Mouse (Mus musculus) hindbrain, embryonic 13.5 days (tissue): ENCODE measurements around the gene Kcnh6. TPM values are rescaled to one million over a fixed set of nuclear protein-coding genes. Genes with fewer than 3 reads are reported as not detected.
A peak's percentile ranks its signal among the peaks of the same experiment; 100 is the strongest.
"Not testable (repeated sequence)": the region's sequence is repeated elsewhere in the genome, so short reads cannot be mapped to it uniquely, and the experiment has no call there.

Experiments
- ATAC-seq: fragments of 200-750 bp; cut with Nextera tagmentation; 2 replicates; pipeline ENCODE4 v1.8.0; 2017; ENCODE audit warnings: moderate TSS enrichment; ENCODE audit not compliant: low FRiP score
- H3K27ac ChIP-seq: fragments of 300-500 bp; sonication (generic); 2 replicates; pipeline ENCODE4 v1.5.1; 2015; ENCODE audit warnings: inconsistent platforms, mild to moderate bottlenecking, moderate library complexity
- H3K27me3 ChIP-seq: fragments of 300-500 bp; sonication (generic); 2 replicates; pipeline ENCODE4 v1.6.1; 2015; ENCODE audit warnings: mild to moderate bottlenecking, inconsistent platforms
- H3K36me3 ChIP-seq: fragments of 300-500 bp; sonication (generic); 2 replicates; pipeline ENCODE4 v1.6.1; 2015; ENCODE audit warnings: mild to moderate bottlenecking, inconsistent platforms
- H3K4me1 ChIP-seq: fragments of 300-500 bp; sonication (generic); replicated peaks from 2 replicates; pipeline ENCODE4 v1.6.1; 2015; ENCODE audit warnings: inconsistent platforms
- H3K4me2 ChIP-seq: fragments of 300-500 bp; sonication (generic); 2 replicates; pipeline ENCODE4 v1.6.1; 2015; ENCODE audit warnings: inconsistent platforms, mild to moderate bottlenecking, moderate library complexity
- H3K4me3 ChIP-seq: fragments of 300-500 bp; sonication (generic); 2 replicates; pipeline ENCODE4 v1.5.1; 2015; ENCODE audit warnings: mild to moderate bottlenecking, inconsistent platforms
- H3K9ac ChIP-seq: fragments of 300-500 bp; sonication (generic); 2 replicates; pipeline ENCODE4 v1.6.1; 2015; ENCODE audit warnings: mild to moderate bottlenecking, inconsistent platforms
- H3K9me3 ChIP-seq: fragments of 300-500 bp; sonication (generic); 2 replicates; pipeline ENCODE4 v1.6.1; 2016; ENCODE audit warnings: inconsistent platforms
- WGBS: fragments of 180-500 bp; shearing (Covaris S2); methylation state at CpG from one replicate; pipeline ENCODE4 v1.1.7; 2015; 5-methylcytosine and 5-hydroxymethylcytosine counted together
- polyA plus RNA-seq: library from polyadenylated mRNA; unstranded; fragments of >200 nt; fragmentation: Nextera tagmentation; extraction: Ambion mirVana; gene quantifications from 2 replicates; pipeline ENCODE4 v1.2.1, GENCODE M21; 2015

The Kcnh6 gene
- polyA plus RNA-seq, 1 experiment from 2014 or later, result 2.3 TPM

DNA sequence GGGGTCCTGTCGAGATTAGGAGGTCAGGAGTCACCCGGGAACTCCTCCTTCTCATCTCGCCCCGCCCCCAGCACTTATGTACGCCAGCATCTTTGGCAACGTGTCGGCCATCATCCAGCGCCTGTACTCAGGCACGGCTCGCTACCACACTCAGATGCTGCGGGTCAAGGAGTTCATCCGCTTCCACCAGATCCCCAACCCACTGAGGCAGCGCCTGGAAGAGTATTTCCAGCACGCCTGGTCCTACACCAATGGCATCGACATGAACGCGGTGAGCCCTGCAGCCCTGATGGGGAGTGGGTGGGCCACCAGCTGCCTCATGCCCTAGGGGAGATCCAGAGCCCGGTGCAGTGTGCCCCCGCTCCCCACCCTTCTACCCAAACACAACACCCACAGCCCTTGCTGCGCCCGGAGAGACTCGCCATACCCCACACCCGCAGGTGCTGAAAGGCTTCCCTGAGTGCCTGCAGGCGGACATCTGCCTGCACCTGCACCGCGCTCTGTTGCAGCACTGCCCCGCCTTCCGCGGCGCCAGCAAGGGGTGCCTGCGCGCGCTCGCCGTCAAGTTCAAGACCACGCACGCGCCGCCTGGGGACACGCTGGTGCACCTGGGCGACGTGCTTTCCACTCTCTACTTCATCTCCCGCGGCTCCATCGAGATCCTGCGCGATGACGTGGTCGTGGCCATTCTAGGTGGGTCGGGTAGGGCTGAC, 12.3 kb downstream of the Kcnh6 start:
- Histone ChIP-seq H3K9me3 (no peaks in the 10 kb centered on the region), H3K4me3 (peak overlapping the region; percentile 50), H3K27ac (peak overlapping the region; percentile 73), H3K4me1 (peaks cover 15% of the 10 kb centered on the region; the same call in 1 of the 2 replicates), H3K36me3 (no peaks in the 10 kb centered on the region), H3K27me3 (peaks cover 22% of the 10 kb centered on the region), H3K4me2 (peak overlapping the region; percentile 80), H3K9ac (peak overlapping the region; percentile 76)
- ATAC-seq, result peak; percentile 79
- under 1% methylated on average over 50 of the region's 50 CpGs for WGBS

DNA sequence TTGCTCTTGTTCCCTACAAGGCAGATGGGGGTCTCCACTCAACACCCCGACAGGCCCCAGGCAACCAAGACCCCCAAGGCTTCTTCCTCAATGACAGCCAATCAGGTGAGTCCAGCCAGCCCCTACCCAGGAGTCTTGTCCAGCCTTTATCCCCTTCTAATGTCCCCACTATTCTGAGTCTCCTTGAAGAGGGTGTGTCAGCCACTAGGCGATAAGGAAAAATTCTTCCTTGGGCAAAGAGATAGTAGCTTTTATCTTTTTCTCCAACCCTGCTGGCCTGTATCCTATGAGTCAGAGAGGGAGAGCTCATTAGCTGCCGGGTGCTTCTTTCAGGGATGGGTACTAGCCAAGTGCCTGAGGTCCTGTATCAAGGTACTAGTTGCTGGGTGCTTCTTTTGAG, 17.9 kb downstream of the Kcnh6 start:
- Histone ChIP-seq H3K4me3 (no peak overlapping the region), H3K27me3 (peaks cover 13% of the 10 kb centered on the region), H3K4me2 (no peak overlapping the region), H3K9ac (no peak overlapping the region), H3K36me3 (peaks cover 5% of the 10 kb centered on the region; the same call in 1 of the 2 replicates), H3K4me1 (0 out of 2 replicates have a peak, but pooled peaks cover 4% of the 10 kb centered on the region), H3K27ac (no peak overlapping the region), H3K9me3 (no peaks in the 10 kb centered on the region)
- ATAC-seq, result no peak
- whole genome bisulfite sequencing, result 87% methylated on average over 3 of the region's 3 CpGs

DNA sequence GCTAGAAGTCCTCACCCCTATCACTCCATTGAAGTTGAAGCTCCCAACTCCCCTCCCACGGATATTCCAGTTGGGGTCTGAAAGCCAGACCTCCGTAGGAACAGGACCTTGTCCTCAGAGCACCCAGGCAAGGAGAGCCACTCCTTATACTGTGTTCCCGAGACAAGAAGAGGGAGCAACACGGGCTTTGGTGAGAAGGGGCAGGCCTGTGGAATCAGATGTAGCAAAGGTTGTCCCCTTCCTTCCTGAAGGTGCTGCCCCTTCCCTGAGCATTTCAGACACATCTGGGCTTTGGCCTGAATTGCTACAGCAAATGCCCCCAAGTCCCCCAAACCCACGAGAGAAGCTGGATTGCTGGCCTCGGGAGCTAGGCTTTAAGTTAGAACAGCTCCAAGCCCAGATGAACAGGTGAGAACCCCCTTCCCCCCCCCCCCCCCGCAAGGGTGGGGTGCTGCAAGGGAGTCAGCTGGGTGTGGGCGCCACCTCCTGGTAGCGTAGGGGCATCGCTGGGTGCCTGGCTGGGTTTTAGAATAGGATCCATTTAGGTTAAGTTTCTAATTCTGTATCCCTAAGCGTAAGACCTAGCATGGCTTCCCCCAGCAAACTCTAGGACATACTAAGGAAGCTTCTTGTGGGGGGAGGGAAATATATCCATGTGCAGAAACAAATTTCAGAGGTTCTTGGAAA, 18.7 kb downstream of the Kcnh6 start:
- no peaks in the 10 kb centered on the region for H3K4me1 ChIP-seq
- H3K9ac ChIP-seq, result no peak overlapping the region
- peaks cover 6% of the 10 kb centered on the region; the same call in 1 of the 2 replicates for H3K27me3 ChIP-seq
- H3K9me3 ChIP-seq, result no peaks in the 10 kb centered on the region
- WGBS, result 44% methylated on average over 11 of the region's 11 CpGs
- H3K27ac ChIP-seq, result no peak overlapping the region
- ATAC-seq, result no peak
- no peak overlapping the region for H3K4me2 ChIP-seq
- H3K36me3 ChIP-seq, result peaks cover 5% of the 10 kb centered on the region; the same call in 1 of the 2 replicates
- no peak overlapping the region for H3K4me3 ChIP-seq

DNA sequence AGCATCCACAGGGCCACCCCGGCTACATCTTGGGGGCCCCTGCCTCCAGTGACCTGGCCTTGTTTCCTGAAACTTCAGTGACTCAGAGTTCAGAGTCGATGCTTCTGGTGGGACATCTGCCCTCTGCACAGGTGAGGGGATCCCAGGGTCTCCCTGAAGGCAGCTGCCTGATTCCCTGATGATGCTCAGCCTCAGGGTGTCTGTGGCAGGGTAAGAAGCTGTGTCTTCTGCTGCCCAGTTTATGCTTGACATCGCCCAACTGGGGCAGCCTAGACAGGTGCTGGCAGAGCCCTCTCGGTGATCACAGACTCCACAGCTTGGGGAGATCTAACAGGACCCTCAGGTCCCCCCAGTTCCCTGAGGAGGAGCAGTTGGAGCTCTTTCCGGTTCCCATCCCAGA, 19.7 kb downstream of the Kcnh6 start:
- H3K27me3 ChIP-seq, result 0 out of 2 replicates have a peak, but pooled peaks cover under 1% of the 10 kb centered on the region
- no peak overlapping the region for H3K4me3 ChIP-seq
- 92% methylated on average over 5 of the region's 5 CpGs for WGBS
- H3K9ac ChIP-seq, result no peak overlapping the region
- no peak for ATAC-seq
- no peaks in the 10 kb centered on the region for H3K9me3 ChIP-seq
- no peak overlapping the region for H3K4me2 ChIP-seq
- no peak overlapping the region for H3K27ac ChIP-seq
- H3K4me1 ChIP-seq, result no peaks in the 10 kb centered on the region
- H3K36me3 ChIP-seq, result peaks cover 5% of the 10 kb centered on the region; the same call in 1 of the 2 replicates

DNA sequence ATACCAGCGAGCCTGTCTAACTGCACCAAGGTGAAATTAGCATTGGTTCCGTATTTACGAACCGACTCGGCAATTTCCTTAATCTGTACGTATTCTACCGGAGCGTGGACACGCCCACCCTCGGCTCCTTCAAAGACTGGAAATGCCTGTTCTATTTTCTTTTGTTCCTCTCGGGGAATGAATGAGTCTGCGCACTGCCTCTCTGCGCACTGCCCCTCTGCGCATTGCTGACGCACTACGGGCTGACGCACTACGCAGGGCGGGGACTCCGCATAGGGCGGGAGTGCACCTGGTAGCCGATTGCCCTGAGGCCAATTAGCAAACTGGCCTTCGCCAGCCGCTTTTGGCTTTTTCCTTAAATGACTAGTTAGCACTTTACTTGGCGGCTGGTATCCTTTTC, 24.1 kb downstream of the Kcnh6 start:
- WGBS, result 22% methylated on average over 14 of the region's 25 CpGs
- Histone ChIP-seq H3K27ac (peak overlapping the region; percentile 84), H3K4me2 (peak overlapping the region; percentile 40; the same call in 1 of the 2 replicates), H3K9ac (peak overlapping the region; percentile 66), H3K4me3 (peak overlapping the region; percentile 34), H3K4me1 (peaks cover 10% of the 10 kb centered on the region)
- H3K36me3 ChIP-seq, H3K27me3 ChIP-seq, H3K9me3 ChIP-seq, ATAC-seq: not testable (repeated sequence)

DNA sequence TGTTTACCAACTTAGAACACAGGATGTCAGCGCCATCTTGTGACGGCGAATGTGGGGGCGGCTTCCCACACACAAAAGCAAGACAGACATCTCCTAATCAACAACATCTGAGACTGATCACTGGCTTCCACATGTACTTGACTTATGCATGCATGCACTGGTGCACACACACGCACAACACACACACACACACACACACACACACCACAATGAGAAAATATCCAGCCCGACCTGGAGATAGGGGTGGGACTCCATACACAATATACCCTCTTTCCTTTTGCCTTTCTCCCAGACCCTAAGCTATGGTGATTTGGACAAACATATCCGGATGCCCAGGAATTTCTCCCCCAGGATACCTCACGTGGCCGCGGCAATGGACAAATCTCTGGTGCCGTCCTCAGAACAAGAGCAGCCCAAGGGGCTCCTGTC, 25.6 kb downstream of the Kcnh6 start:
- H3K9ac ChIP-seq, result peak overlapping the region; percentile 60
- peak overlapping the region; percentile 85 for H3K27ac ChIP-seq
- H3K4me1 ChIP-seq, result peaks cover 21% of the 10 kb centered on the region
- H3K4me3 ChIP-seq, result no peak overlapping the region
- H3K9me3 ChIP-seq, result no peaks in the 10 kb centered on the region
- peak overlapping the region; percentile 44 for H3K4me2 ChIP-seq
- H3K36me3 ChIP-seq, result no peaks in the 10 kb centered on the region
- H3K27me3 ChIP-seq, result no peaks in the 10 kb centered on the region
- WGBS, result 39% methylated on average over 11 of the region's 11 CpGs
- 0 out of 2 replicates have a peak, but pooled peaks have one; percentile 8 for ATAC-seq

DNA sequence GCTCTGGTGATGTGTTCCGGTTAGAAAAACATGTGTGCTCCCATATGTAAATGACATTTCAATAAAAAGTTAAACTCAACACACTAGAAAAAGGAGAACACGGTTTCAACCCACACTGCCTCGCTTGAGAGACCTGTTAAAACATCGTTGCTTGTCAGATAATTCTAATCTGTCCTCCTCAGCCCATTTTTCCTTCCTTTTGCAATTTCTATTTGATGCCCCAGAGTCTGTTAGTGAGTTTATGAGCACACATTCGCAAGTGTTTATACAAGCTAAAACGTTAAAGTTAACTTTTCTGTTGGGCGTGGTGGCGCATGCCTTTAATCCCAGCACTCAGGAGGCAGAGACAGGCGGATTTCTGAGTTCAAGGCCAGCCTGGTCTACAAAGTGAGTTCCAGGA, 27.1 kb downstream of the Kcnh6 start:
- Histone ChIP-seq H3K9ac (no peak overlapping the region), H3K36me3 (0 out of 2 replicates have a peak, but pooled peaks cover 3% of the 10 kb centered on the region), H3K27me3 (no peaks in the 10 kb centered on the region), H3K9me3 (no peaks in the 10 kb centered on the region), H3K27ac (no peak overlapping the region), H3K4me2 (no peak overlapping the region), H3K4me1 (peaks cover 34% of the 10 kb centered on the region), H3K4me3 (no peak overlapping the region)
- WGBS, result 93% methylated on average over 9 of the region's 9 CpGs
- no peak for ATAC-seq

DNA sequence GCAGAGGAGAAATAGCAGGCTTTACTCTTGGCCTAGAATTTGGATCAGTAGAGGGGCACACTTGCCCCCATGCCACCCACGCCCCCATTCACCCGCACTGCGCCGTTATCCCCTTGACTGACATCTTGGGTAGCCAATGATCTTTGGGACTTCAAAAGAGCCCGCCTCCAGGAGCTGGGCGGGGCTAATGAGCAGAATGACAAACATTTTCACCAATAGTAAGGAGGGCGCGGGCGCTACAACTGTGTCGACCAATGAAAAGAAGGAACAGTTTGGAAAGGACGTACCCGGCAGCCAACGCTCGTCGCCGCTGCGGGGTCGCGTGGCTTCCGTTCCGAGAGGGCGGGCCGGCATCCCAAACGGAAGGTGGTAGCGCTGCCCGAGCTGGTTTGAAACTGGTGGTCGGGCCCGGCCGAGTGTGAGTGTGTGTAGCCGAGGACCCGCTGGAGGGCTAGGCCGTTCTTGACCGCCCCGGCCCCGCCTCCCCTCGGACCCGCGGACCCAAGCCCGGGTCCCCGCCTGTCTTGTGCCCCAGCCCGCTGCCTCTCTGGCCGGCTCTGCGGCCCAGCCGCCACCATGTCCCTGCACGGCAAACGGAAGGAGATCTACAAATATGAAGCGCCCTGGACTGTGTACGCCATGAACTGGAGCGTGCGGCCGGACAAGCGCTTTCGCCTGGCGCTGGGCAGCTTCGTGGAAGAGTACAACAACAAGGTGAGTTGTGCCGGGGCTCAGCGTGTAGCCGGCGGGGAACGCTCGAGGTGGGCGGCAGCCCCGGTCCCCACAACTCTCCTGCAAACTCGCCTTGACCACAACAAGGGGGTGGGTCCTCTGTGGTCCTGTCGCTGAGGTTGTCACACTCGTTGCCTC, 28.9 kb downstream of the Kcnh6 start, which contains the start of gene Dcaf7:
Dcaf7 (plus strand) TSS at position 325 of the 870 bp plus-strand sequence.
- Histone ChIP-seq H3K27me3 (no peaks in the 10 kb centered on the region), H3K9me3 (no peaks in the 10 kb centered on the region), H3K4me3 (peak within 1 kb of the TSS; percentile 96), H3K27ac (peak within 1 kb of the TSS; percentile 94), H3K36me3 (0 out of 2 replicates have a peak, but pooled peaks cover 3% of the 10 kb centered on the region), H3K4me2 (peak within 1 kb of the TSS; percentile 81), H3K9ac (peak within 1 kb of the TSS; percentile 95), H3K4me1 (peaks cover 41% of the 10 kb centered on the region)
- ATAC-seq, result peak; percentile 98
- WGBS, result under 1% methylated on average over 64 of the region's 66 CpGs

DNA sequence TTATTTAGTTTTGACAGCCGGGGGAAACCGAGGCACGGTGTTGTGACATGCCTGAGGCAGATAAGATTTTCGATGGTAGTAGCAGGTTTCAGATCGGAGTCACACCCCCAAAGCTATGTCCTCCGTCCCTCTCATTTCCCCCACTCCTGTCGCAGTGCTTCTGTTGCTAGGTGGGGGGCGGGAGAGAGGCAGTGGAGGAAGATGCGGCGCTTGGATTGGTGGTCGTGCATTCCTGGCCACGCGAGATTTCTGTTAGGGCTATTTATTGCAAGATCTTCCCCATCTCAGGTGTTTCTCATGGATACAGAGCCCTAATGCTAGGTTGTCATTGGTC, 29.5 kb downstream of the Kcnh6 start:
- ATAC-seq, result peak; percentile 40

DNA sequence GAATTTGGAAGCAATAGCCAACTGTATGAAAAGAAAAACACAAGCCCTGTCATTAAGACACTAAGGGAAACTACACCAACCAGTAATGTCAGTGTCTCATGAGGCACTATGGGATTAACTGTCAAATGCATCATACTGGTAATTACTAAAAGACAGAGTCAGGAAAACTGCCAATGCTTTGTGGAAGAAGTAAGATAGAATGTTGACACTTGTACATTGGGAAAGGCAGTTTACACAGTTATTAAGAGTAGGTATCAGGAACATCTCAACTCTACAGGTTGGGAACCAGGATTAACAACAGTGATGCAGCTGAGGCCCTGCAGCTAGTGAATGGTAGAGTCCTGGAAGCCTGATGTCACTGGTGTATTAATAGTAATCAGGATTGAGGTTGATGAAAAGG, 36.4 kb downstream of the Kcnh6 start:
- Histone ChIP-seq H3K36me3 (peaks cover 28% of the 10 kb centered on the region), H3K27me3 (no peaks in the 10 kb centered on the region), H3K9ac (no peak overlapping the region), H3K4me3 (no peak overlapping the region), H3K9me3 (no peaks in the 10 kb centered on the region), H3K4me1 (peaks cover 12% of the 10 kb centered on the region), H3K27ac (no peak overlapping the region), H3K4me2 (no peak overlapping the region)
- ATAC-seq, result no peak

More for the DNA sequence above, 29.5 kb downstream of the Kcnh6 start:
- WGBS, result 1% methylated on average over 13 of the region's 13 CpGs
- Histone ChIP-seq H3K4me3 (peak overlapping the region; percentile 96), H3K9me3 (no peaks in the 10 kb centered on the region), H3K36me3 (0 out of 2 replicates have a peak, but pooled peaks cover 3% of the 10 kb centered on the region), H3K4me2 (peak overlapping the region; percentile 81), H3K9ac (peak overlapping the region; percentile 95), H3K27me3 (no peaks in the 10 kb centered on the region), H3K27ac (peak overlapping the region; percentile 94), H3K4me1 (peaks cover 41% of the 10 kb centered on the region)

DNA sequence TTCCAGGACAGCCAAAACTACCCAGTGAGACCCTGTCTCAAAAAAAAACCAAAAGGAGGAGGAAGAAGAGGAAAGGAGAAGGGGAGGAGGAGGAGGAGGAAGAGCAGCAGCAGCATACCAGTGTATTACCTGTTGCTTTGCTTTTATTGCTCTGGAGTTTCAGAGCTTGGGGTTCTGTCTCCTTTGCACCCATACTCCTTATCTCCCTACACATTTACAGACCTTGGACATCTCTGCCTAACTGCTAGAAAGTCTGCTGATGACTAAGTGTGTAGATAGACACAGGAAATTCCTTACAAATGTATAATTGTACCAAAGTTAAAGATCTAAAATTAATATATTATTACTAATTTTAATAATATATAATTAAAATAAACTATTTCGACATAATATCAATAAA, 37.3 kb downstream of the Kcnh6 start:
- H3K27me3 ChIP-seq, result no peaks in the 10 kb centered on the region
- H3K4me3 ChIP-seq, result no peak overlapping the region
- H3K27ac ChIP-seq, result no peak overlapping the region
- peaks cover 35% of the 10 kb centered on the region for H3K36me3 ChIP-seq
- ATAC-seq, result no peak
- WGBS, result 96% methylated on average over 1 of the region's 1 CpGs
- no peak overlapping the region for H3K9ac ChIP-seq
- H3K4me1 ChIP-seq, result peaks cover 6% of the 10 kb centered on the region
- no peak overlapping the region for H3K4me2 ChIP-seq
- H3K9me3 ChIP-seq, result no peaks in the 10 kb centered on the region

DNA sequence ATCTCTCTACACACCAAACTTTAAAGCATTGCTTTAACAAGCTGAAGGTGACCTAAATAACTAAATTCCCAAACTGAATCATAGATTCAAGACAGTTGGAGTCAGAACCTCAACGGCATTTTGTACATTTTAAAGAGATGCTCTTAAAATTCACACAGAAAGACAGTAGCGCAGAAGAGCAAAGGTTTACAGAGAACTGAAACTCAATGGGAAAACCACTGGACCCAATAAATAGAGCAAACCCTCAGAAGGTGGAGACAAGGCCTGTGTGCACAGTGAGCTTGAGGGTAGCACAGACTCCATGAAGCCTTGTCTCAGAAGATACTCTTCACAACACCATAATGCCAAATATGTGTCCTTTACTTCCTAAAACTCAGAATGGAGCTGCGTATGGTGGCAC, 37.9 kb downstream of the Kcnh6 start:
- Histone ChIP-seq H3K4me2 (no peak overlapping the region), H3K9me3 (no peaks in the 10 kb centered on the region), H3K27me3 (no peaks in the 10 kb centered on the region), H3K9ac (no peak overlapping the region), H3K4me3 (no peak overlapping the region), H3K4me1 (peaks cover under 1% of the 10 kb centered on the region; the same call in 1 of the 2 replicates), H3K27ac (no peak overlapping the region), H3K36me3 (peaks cover 38% of the 10 kb centered on the region)
- 96% methylated on average over 3 of the region's 3 CpGs for WGBS
- no peak for ATAC-seq
